ENCODE assay signal across 10 mouse cellular contexts in the genomic region with DNA sequence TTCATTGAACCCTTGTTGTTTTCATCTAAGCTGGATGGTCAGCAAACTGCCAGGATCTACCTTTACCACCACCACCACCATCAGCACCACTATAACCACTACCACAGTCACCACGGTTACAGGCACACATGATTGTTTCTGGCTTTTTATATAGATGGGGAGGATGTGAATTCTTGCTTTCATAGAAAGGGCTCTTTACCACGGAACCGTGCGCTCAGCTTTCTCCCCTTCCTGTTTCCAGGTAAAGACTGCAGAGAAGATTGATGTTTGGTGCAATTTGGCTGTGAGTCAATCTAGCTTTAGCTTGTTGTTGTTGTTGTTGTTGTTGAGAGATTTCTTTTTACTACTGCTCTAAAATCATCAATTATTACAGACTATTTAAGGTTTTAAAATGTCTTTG.
"Had no signal": no experiment of that assay in that cellular context is flagged by ENCODE, and none has a peak within 500 bp of the region (broad histone marks: within the 10 kb centered on the region; RNA-seq: fewer than 3 reads in every experiment).

No protein-coding gene starts in this region.

- DNase-seq: lung, adult 18-20 months; lung, embryonic 14.5 days; lung, postnatal 10 days; lung, postnatal 4 days; midbrain, embryonic 14.5 days; right cerebral cortex, postnatal 14 days; thymus, adult 2 months; thymus, postnatal 14 days; thymus, postnatal 36 days had no signal

- ATAC-seq: midbrain, embryonic 16.5 days had no signal
